Mouse (Mus musculus) kidney, postnatal 25 days (tissue): ENCODE data around the gene Gng12.
"Not testable (repeated sequence)": the region's sequence is repeated elsewhere in the genome, so short reads cannot be mapped to it uniquely, and the experiment has no call there.

Source experiments
- DNase-seq, 2 experiments: peaks; one replicate each; pipeline ENCODE4 v3.0.0; 2021; ENCODE audit warnings: mixed read lengths in 2 of 2

The Gng12 gene

DNA sequence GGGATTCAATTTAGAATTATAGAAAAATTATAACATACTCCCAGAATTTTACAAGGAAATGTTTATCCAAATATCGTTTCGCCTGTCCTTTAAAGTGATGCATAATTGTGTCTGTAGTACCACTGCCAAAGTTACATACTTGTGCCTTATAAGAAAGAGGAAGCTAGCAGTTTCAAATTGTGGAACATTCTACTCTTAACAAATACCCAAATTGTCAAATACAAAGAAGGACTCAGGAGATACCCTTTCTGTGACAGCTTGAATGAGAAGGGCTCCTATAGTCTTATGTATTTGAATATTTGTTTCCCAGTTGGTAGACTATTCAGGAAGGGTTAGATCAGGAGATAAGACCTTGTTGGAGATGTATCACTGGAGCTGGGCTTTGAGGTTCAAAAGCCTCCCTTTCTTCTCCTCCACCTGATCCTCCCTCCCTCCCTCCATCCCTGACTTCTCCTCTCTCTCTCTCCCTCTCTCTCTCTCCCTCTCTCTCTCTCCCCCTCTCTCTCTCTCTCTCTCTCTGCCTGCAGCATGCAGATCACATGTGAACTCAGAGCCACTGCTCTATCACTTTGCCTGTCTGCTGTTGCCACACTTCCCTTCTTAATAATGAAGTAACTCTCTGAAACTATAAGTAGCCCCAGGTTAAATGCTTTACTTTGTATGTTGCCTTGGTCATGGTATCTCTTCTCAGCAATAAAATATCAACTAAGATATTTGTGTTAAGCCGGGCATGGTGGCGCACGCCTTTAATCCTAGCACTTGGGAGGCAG, 62.5 kb downstream of the Gng12 start:
- DNase-seq = no peak

DNA sequence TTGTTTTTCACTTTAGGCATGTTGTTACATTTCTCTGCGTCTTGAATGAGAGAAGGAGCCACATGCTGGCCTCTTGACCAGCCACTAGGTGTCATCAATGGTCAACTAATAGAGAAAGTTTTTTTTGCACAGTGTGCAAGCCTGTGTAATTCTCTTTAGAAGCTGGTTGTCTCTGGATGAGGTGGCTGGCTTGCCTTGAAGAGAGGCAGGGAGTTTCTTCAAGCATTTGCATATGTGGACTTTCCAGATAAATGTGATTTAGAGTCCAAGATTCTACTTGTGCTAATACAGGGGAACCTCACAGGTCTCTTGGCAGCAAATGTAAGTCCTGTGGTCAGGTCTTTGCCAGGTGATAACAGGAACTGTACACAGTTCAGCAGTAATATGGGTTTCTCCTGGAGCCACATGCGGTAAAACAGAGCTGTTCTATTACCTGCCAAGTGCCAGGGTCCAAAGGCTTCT, 66.4 kb downstream of the Gng12 start:
- DNase-seq = peak; percentile 63 to 66

DNA sequence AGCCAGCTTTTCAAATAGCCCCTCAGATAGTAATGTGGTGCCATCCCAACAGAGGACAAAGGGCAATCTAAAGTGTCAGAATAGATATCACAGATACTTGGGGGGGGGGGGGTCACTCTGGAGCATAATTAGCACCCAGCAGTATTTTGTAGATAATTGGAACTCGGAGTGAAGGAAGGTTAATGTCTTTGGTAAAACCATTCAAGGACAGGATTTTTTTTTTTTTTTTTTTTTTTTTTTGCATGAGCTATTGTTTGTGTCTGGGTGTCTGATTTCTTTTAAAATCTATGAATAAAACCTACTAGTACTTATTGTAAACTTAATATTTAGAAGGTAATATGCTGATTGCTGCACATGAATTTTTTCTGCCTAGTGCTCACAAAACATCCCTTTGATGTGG, 66.9 kb downstream of the Gng12 start:
- no peak for DNase-seq

DNA sequence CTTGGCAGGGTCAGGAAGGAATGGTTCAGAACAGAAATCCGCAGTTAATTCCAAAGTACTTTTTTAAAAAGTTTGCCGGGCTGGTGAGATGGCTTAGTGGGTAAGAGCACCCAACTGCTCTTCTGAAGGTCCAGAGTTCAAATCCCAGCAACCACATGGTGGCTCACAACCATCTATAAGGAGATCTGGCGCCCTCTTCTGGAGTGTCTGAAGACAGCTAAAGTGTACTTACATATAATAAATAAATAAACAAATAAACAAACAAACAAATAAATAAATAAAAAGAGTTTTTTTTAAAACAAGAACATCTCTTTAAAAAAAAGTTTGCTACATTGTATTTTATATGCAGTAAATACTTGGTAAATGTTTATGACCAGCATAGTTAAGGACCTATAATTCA, 67.5 kb downstream of the Gng12 start:
- not testable (repeated sequence) for DNase-seq

DNA sequence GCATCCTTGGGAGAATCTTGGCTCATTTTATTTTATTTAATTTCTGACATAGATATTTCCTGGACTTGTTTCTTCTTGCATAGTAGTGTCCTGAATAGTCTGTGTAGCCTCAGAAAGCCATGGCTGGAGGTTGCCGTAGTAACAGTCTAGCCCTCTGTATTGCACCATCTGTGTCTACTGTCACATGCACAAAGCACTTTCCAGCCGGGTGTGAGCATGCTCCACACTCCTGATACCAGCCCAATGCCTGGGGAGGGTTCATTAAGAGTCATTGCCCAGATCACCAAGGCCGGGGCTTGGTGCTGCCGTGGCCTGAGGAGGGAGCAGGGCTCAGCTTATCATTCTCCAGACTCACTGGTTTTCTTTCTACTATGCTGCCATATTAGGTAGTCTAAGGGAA, 68.0 kb downstream of the Gng12 start:
- no peak for DNase-seq

DNA sequence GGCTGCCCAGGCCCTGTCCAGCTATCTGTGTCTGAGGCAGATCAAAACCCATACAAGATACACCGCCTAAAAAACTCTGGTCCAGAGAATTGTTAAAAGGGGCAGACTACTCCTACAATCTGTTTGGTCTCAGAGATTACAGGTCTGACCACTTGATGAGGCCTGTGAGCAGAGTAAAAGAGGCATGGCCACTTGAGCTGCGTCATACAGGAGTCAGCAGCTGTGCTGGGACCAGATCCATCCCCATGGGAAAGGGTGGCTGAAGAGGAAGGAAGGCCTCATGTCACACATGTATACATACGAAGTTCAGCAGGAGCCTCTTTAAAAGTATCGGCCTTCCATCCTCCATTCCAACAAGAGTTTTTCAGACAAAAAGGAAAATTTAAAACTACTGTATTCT, 69.0 kb downstream of the Gng12 start:
- no peak for DNase-seq

DNA sequence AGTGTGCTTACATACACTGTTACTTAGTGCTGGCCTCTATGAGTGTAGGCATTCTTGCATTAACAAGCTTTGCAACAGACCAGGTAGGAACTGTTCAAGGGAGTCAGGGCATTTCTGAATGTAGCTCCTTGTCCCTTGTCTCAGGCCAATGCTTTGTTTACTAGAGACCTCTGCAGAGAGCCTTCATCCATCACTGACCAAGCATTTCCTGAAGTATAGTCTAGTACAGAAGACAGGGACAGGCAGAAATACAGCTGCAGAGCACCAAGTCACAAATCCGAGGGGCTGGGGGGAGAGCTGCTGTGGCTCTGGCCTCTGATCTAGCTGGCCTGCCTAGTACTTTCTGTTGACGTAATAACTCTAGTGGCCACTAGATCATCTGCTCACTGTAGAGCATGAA, 71.6 kb downstream of the Gng12 start:
- DNase-seq = peak in 1 of 2 experiments; percentile 57

DNA sequence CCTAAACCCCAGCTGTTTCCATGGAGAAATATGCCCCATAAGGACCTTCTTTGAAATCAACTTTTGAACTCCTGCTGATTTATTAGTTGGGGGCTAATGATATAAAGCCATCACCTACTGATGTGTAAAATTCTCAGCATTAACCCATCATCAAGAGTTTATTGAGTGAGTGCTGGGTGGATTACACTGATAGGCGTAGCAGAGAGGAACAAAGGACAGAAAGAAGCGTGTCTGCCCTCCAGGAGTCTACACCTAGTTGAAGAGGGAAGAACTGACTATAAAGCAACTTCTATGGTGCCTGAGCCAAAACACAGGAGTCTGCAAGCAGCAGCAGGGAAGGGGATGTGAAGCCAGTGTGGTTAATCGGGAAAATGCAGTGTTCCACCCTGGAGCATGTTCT, 73.2 kb downstream of the Gng12 start:
- DNase-seq = no peak

DNA sequence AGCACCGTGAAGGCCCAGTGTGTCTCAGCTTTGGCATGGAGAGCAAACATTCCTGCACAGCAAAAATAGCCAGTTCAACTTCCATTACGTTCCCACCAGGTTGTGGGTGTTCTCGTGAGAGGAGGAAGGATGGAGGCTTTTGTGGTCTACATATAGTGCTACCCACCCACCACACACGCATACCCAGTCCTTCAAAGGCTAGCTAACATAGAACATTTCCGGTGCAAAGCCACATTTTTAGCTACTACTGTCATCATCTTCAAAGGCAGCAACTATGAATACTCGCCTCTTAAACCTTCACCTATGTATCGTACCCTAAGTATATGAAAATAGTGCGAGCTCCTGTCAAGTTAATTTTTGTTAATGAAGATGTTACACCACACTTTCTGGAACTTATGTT, 76.1 kb downstream of the Gng12 start:
- DNase-seq = no peak

DNA sequence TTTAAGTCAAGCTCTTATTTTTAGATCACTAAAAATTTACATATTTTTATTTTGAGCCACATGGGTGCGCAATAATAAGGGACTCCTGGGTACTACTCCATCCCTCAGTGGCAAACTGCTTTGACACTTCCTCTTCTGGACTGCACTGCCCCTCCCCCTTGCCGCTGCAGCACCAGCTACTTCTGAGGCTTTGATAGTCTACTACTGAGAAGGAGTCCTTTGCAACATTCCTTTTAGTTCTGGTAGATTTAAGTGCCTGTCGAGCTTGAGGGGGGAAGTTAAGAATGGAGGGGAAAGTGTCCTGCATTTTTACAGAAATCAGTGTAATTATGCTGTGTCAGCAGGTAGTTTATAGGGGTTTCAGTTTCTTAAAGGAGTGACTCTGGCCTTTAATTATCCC, 77.0 kb downstream of the Gng12 start:
- peak in 1 of 2 experiments; percentile 41 for DNase-seq

DNA sequence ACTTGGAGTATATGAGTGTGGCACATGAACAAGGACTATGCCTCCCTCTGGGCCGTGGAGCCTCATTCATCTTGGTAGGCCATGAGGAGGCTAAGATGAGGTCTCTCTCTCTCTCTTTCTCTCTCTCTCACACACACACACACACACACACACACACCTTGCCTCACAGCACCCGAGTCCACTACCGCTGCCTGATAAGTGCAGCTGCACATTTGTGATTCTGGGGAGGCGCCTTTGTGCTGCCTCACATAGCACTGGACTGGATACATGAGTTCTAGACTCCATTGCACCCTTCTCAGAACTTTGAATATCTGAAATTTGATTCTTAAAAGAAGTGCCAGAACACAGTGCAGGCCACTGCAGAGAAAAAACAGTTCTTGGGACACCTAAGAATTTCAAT, 79.3 kb downstream of the Gng12 start:
- DNase-seq = no peak

DNA sequence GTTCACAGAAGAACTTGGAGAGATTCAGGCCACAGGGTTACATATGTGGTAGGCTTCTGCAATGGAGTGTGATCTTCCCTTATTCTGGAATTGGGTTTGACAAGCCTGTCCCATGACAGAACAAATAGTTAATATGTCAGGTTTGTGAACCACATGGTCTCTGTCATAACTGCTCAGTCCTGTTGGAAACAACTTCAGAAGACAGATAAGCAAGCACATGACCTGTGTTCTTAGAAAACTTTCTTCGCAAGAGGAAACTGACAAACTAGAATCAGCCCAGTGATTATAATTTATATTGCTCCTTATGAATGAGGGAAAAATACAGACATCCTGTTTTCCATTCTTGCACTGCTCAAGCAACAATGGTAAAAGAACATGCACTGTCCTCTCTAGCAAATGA, 83.0 kb downstream of the Gng12 start:
- DNase-seq = no peak

DNA sequence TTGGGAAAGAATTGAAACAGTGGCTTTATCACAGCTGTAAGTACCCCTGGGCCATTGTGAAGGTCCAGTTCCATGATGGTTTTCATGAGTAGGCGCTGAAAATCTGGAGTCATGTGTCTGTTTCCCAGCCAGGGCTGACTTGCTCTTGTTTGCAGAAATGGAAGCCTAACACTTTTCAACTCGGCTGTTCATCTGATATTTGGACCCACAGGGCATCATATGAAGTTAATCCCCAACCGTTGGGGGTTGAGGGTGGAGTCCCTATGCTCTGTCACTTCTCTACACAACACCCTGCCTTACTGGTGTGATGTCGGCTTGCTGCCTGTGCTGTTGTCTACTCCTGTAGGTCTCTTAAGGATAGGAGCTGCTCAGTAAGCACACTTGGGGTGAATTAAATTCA, 83.8 kb downstream of the Gng12 start:
- no peak for DNase-seq

DNA sequence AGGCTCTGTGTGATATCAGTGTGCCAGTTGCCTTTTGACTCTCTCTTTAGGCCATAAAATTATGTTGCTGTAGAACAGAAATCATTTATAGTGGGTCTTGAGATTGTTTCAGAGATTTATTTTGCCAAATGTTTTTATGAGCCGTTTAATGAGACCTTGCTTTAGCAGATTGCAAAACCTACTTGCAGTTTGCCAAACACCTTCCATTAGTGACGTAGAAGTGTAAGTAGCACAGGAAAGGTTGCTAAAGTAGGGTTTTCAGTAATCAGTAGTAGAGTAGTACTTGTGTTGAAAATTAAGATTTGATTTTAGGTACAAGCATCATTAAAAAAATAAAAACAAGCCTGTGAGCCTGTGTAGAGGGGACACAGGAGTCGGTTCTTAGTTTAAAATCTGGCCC, 85.2 kb downstream of the Gng12 start:
- no peak for DNase-seq

DNA sequence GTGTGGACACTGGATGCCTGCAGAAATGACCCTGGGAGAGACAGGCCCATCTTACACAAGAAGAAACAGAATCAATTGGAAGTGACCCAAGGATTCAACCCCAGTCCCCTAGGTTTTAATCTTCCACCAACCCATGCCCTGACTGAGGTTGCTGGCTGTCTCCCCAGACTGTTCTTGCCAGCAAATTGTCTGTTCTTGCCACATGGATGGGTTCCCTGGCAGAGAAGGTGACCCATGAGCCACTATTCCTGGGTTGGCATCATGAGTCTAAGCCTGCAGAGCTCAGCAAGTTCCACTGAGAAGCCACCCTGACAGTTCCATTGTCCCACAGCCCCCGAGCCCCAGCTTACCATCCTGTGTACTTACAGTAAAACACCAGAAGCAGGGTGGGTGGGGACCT, 85.7 kb downstream of the Gng12 start:
- peak; percentile 32 to 66 for DNase-seq

DNA sequence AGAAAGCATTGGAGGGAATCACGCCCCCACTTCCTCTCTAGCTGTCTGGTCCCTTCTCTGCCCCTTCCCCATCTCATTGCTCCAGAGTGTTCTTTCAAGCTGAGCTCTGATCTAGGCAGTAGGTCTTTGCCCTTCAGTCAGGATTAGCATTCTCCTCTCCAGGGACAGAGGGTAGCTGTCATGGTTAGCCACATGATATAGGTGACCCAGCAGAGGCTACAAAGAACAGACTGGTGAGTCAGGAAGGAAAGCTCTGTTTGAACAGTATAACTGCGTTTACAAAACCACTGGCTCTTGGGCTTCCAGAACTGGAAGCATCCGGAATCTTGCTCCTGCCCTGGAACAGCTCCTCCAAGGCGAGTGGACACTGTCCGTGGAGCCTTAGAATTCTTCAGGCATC, 87.9 kb downstream of the Gng12 start:
- DNase-seq = no peak

DNA sequence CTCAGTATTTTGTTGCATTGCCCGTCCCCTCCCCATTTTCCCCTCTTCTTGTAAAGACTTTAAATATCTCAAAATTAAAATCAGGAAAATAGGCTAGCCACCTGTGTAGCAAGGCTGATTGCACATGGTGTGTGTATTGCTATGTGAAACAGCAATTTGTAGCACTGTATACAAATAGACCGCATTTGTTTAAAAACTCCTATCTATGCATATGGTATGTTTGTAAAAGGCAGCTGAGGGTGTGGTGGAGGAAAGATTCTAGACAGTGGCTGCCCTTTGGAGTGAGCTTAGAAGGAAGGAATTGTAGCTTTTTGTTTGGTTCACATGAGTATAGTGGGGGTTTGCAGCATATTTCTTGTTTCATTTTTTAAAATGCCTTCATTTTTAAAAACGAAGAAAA, 88.5 kb downstream of the Gng12 start:
- no peak for DNase-seq

DNA sequence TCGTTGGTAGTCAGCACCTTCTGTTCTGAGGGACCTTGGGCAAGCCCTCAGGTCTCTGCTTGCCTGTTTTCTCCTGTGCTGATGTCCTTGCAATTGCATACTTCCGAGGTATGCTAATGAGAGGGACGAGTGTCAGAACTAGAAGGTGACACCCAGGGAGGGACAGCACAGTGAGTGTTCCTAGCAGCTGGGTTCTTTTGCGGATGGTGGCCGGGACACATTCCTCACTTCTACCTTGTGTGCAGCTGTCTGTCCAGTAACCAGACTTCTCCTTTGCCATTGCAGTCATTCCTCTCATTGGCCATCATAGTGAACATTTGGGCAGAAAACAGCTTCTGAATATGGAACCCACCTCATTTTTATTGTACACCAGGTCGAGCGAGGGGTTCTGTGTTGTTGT, 89.3 kb downstream of the Gng12 start:
- DNase-seq = no peak

DNA sequence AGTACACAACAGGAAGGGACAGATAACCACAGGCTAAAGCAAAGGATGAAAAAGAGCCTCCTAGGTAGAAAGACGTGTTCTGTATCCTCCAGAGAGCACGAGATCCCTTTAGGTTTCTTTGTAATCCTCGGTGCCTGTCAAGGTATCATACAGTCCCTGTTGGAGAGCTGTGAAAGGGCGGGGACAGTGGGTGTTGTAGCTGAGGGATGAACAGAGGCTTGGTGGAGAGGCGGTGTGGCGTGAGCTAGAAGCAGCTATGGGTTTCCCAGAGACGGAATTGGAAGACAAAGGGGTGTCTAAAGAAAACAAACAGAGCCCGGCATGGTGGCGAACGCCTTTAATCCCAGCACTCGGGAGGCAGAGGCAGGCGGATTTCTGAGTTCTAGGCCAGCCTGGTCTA, 89.9 kb downstream of the Gng12 start:
- no peak for DNase-seq

DNA sequence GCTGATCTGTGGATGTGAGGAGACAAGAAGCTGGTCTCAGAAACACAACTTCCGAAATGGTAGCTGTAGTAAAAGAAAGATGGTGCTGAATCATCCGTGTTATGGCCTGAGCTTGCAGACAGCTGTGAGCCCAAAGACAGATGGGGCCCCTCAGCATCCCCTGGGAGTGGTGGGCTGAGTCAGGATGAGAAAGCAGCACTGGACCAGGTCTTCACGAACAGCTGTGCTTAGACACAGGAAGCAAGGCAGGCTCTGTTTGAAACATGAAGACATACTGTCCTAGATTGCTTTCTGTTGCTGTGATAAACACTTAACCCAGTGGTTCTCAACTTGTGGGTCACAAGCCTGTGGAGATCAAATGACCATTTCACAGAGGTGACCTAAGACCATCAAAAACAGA, 91.4 kb downstream of the Gng12 start:
- no peak for DNase-seq

DNA sequence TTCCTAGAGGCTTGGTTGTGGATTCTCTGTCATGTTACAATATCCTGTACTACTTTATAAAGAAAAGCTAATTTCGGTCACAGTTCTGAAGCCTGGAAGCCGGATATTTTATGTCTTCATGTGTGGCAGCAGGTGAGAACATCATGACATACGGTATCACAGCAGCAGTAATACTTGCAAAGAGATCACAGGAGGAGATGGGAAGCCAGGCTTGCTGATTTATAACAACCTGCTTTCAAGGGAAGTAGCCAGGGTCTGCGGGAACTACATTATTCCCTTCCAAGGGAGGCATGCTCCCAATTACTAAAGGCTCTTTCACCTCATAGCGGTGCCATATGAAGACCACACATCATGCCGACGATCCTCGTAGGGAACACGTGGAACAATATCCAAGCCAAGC, 92.2 kb downstream of the Gng12 start:
- DNase-seq = no peak

DNA sequence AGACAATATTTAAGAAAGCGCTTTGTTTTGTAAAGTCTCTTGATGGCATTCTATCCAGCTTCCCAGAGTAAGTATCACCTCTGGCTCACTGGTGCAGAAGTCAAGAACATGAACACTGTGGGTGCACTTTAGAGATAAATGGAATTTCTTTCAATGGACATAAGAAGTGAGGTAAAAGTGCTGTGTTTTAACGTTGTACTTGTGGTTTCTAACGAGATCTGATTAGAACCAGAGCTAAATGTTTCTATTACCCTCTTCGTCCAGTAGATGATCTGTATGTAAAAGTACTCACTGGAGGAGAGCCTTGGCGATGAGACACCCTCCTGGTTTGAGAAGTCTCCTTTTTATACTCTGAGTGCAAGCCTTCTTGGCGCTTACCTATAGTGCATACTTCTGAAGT, 92.8 kb downstream of the Gng12 start:
- DNase-seq = no peak

DNA sequence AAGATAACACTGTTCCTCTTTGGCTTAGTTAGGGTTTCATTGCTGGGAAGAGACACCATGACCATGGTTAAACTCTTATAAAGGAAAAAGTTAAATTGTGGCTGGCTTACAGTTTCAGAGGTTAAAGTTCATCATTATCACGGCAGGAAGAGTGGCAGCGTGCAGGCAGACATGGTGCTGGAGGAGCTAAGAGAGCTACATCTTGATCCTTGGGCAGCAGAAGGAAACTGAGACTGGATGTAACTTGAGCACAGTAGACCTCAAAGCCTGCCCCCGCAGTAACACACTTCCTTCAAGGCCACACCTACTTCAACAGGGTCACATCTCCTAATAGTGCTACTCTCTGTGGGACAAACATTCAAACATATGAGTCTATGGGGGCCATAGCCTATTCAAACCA, 93.3 kb downstream of the Gng12 start:
- DNase-seq = no peak

DNA sequence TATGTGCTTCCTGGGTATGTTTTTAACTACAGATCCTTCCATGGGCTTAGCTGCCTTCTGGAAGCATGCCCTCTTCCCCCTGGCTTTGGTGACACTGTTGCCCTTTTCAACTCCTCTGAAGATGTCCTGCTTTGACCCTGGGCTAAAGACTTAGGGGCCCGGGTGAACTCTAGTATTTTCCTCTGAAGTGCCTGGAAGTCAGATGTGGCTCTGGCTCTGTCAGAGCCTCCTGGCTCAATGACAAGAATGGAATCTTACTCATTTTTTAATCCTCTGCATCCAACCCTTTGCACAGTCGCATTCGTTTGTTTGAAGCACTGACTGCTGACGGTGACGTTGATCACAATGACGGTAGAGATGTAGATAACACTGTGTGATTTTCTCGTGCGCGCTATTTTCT, 96.0 kb downstream of the Gng12 start:
- DNase-seq = peak; percentile 46 to 71

DNA sequence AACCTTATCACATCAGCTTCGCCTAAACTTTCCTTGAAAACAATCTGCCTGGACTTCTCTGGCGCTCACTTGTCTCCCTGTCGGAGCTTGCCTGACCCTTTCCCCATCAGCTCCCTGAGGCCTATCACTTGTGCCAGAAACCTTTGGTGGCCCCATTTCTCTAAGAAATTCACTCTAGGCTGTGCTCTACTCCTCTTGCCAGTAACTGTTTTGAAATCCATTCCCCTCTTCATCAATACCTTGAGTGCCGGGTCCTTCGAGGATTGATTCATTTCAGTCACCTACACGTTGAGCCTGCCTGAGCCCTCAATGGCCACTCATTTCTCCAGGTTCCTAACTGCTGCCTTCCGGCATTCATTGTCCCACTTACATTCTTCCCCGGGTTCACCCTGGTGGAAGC, 96.6 kb downstream of the Gng12 start:
- no peak for DNase-seq
